Mouse (Mus musculus): ENCODE results near the gene Gdf5. TPM values are rescaled to one million over a fixed set of nuclear protein-coding genes. Genes with fewer than 3 reads are reported as not detected.

The Gdf5 gene
- polyA plus RNA-seq, 1 experiment, result 2.8 TPM

GRCm38 (mm10) chr2:155962991-155963390 is 17.8 kb upstream of the Gdf5 start:
- no peak overlapping the region for H3ac ChIP-seq (ENCODE audit: control insufficient read depth, insufficient read length)
- no peak overlapping the region for H3K4me2 ChIP-seq (ENCODE audit: low read depth)
- peaks cover 4% of the 10 kb centered on the region for H3K36me3 ChIP-seq (ENCODE audit: control insufficient read depth, insufficient read depth)
- no peak for TF ChIP-seq REST (IDR thresholded peaks at IDR 0.05; ENCODE audit: insufficient read depth, insufficient read length)
- no peak for TF ChIP-seq CEBPB (IDR thresholded peaks at IDR 0.05; ENCODE audit: insufficient read depth, poor library complexity, severe bottlenecking)
- TF ChIP-seq MAX (IDR thresholded peaks at IDR 0.05; ENCODE audit: low read depth), result no peak
- TF ChIP-seq POLR2A (IDR thresholded peaks at IDR 0.05; ENCODE audit: insufficient read length, low read depth), result no peak
- TF ChIP-seq MYOD1 (IDR thresholded peaks at IDR 0.05; ENCODE audit: control insufficient read depth in 1 of 3, insufficient read length in 2 of 3, low read depth in 2 of 3), result no peak
- H3K79me2 ChIP-seq (ENCODE audit: control insufficient read depth, insufficient read depth), result peaks cover 16% of the 10 kb centered on the region
- no peak overlapping the region for H3K4me3 ChIP-seq
- no peaks in the 10 kb centered on the region for H3K27me3 ChIP-seq (ENCODE audit: control insufficient read depth, insufficient read depth, insufficient read length)

DNA sequence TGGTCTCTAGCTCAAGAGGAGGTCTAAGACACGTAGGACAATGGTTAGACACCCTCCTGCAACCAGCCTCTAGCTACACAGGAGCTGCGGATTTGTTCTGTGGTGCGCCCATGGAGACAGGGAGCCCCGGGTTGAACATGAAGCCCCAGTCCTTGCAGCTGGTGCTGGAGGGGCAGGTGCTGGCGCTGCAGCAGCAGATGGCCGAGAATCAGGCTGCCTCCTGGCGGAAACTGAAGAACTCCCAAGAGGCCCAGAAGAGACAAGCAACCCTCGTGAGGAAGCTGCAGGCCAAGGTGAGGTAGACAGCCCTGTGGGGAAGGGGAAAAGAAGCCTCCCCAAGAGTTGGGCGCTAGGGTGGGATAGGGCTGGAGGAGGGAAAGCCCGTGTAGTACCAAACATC is 16.7 kb upstream of the Gdf5 start:
- Histone ChIP-seq H3K36me3 (ENCODE audit: control insufficient read depth, insufficient read depth) (peaks cover 4% of the 10 kb centered on the region), H3K4me3 (no peak overlapping the region), H3ac (ENCODE audit: control insufficient read depth, insufficient read length) (no peak overlapping the region), H3K27me3 (ENCODE audit: control insufficient read depth, insufficient read depth, insufficient read length) (no peaks in the 10 kb centered on the region), H3K79me2 (ENCODE audit: control insufficient read depth, insufficient read depth) (peaks cover 25% of the 10 kb centered on the region), H3K4me2 (ENCODE audit: low read depth) (no peak overlapping the region)
- TF ChIP-seq POLR2A (IDR thresholded peaks at IDR 0.05; ENCODE audit: insufficient read length, low read depth) (no peak), MAX (IDR thresholded peaks at IDR 0.05; ENCODE audit: low read depth) (no peak), POLR2AphosphoS2 (IDR thresholded peaks at IDR 0.05; ENCODE audit: insufficient read length, low read depth) (no peak), REST (IDR thresholded peaks at IDR 0.05; ENCODE audit: insufficient read depth, insufficient read length) (no peak), MYOG (IDR thresholded peaks at IDR 0.05; ENCODE audit: control insufficient read depth in 1 of 3, insufficient read depth in 1 of 3, insufficient read length in 2 of 3, low read depth in 2 of 3) (peak in 2 of 3 experiments; percentile 80 to 84), TCF12 (IDR thresholded peaks at IDR 0.05; ENCODE audit: insufficient read depth, poor library complexity, severe bottlenecking) (no peak), MYOD1 (IDR thresholded peaks at IDR 0.05; ENCODE audit: control insufficient read depth in 1 of 3, insufficient read length in 2 of 3, low read depth in 2 of 3) (peak in 2 of 3 experiments; percentile 10 to 77), SRF (IDR thresholded peaks at IDR 0.05; ENCODE audit: control insufficient read depth, insufficient read length, low read depth) (no peak), E2F4 (IDR thresholded peaks at IDR 0.05; ENCODE audit: insufficient read depth) (no peak), TCF3 (IDR thresholded peaks at IDR 0.05; ENCODE audit: insufficient read length, low read depth) (no peak)

DNA sequence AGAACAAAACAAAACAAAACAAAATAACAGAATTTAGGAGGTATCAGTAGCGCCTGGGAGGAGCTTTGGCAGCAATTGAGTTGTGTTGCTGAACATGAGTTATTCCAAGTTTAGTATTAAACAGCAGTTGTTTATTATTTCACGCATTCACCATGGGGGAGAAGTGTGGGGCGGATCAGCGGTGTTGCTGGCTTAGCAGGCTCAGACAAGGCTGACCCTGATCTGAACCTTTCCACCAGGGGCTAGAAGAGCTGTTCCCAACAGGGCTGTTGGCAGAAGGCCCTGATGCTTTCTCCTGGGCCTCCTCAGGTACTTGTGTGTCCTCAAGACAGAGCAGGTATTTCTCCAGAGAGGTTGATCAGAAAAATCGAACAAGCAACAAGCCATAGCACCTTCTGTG is 14.8 kb upstream of the Gdf5 start:
- H3ac ChIP-seq (ENCODE audit: control insufficient read depth, insufficient read length), result no peak overlapping the region
- TF ChIP-seq MYOD1 (IDR thresholded peaks at IDR 0.05; ENCODE audit: control insufficient read depth in 1 of 3, insufficient read length in 2 of 3, low read depth in 2 of 3) (no peak), E2F4 (IDR thresholded peaks at IDR 0.05; ENCODE audit: insufficient read depth) (no peak), POLR2A (IDR thresholded peaks at IDR 0.05; ENCODE audit: insufficient read length, low read depth) (no peak)
- H3K4me3 ChIP-seq, result no peak overlapping the region
- H3K79me2 ChIP-seq (ENCODE audit: control insufficient read depth, insufficient read depth), result peaks cover 28% of the 10 kb centered on the region
- no peaks in the 10 kb centered on the region for H3K27me3 ChIP-seq (ENCODE audit: control insufficient read depth, insufficient read depth, insufficient read length)
- H3K4me2 ChIP-seq (ENCODE audit: low read depth), result no peak overlapping the region
- H3K36me3 ChIP-seq (ENCODE audit: control insufficient read depth, insufficient read depth), result no peaks in the 10 kb centered on the region

DNA sequence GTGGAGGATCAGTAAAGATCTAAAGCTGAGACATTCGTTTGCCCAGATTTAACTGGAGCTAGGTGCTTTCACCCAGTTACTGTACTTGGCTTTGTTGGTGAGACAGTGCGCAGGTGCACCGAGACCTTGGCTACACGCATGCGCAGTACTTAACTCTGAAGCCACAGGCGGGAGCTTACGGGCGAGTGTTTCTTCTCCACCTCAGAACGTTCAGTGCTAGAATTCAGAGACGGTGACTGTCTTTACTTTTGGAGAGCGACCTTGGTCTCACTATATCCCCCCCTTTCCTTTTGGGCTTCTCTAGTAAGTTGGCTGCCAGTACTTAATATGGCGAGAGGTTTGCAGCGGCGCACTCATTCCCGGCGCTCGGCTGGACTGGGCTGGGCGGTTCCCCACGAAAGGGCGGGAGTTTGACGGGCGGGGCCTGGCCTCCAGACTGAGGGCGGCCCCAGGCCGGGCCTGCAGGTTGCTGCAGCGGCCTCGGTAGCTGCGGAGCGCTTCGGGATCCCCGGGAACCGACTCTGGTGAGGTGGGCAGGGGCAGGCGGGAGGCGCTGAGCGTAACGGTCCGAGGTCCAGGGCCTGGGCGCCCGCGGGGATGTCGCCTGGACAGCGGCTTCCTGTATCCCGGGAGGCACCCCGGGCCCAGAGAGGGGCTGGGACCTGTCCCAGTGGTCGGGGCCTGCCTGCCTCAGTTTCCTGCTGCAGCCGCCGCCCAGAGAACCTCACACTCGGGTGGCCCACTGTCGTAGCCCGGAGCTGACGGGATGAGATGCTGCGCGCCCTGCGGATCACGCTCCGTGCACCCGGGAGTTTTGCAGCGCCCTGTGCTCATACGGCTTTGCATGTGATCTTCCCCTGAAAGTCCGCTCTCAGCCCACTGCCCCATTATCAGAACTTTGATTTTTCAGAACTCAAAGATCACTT is 11.2 kb upstream of the Gdf5 start, which contains the start of gene Cep250:
Gene Cep250 (plus strand): TSS at position 325 of the 926 bp plus-strand sequence.
- peak; percentile 52 for TF ChIP-seq POLR2AphosphoS2 (IDR thresholded peaks at IDR 0.05; ENCODE audit: insufficient read length, low read depth)
- TF ChIP-seq POLR2A (IDR thresholded peaks at IDR 0.05; ENCODE audit: insufficient read length, low read depth), result peak; percentile 75
- no peak for TF ChIP-seq TCF3 (IDR thresholded peaks at IDR 0.05; ENCODE audit: insufficient read length, low read depth)
- peak within 1 kb of the TSS; percentile 61 for H3K4me3 ChIP-seq
- H3K36me3 ChIP-seq (ENCODE audit: control insufficient read depth, insufficient read depth), result no peaks in the 10 kb centered on the region
- peak within 1 kb of the TSS; percentile 88 for H3K4me2 ChIP-seq (ENCODE audit: low read depth)
- no peaks in the 10 kb centered on the region for H3K27me3 ChIP-seq (ENCODE audit: control insufficient read depth, insufficient read depth, insufficient read length)
- peak within 1 kb of the TSS; percentile 18 for H3ac ChIP-seq (ENCODE audit: control insufficient read depth, insufficient read length)
- H3K79me2 ChIP-seq (ENCODE audit: control insufficient read depth, insufficient read depth), result peaks cover 28% of the 10 kb centered on the region

DNA sequence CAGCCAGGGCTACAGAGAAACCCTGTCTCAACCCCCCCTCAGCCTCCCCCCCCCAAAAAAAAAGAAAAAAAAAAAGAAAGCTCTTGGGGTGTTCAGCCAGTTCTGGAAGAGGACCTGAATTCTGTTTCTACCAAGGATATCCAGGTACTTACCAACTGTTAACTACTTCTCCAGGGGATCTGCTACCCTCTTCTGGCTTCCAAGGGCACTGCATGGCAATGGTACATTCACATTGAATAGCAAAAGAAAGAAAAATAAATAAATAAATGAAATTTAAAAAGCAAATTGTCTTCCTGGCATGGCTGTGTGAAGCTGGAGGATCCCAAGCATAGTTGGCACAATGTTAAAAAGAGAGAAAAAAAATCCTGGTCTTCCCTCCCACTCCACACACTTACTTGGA is 6.8 kb upstream of the Gdf5 start:
- H3K4me2 ChIP-seq (ENCODE audit: low read depth), result no peak overlapping the region
- peaks cover 5% of the 10 kb centered on the region for H3K79me2 ChIP-seq (ENCODE audit: control insufficient read depth, insufficient read depth)
- H3K4me3 ChIP-seq, result no peak overlapping the region
- H3K36me3 ChIP-seq (ENCODE audit: control insufficient read depth, insufficient read depth), result no peaks in the 10 kb centered on the region
- no peak overlapping the region for H3ac ChIP-seq (ENCODE audit: control insufficient read depth, insufficient read length)
- no peak for TF ChIP-seq CEBPB (IDR thresholded peaks at IDR 0.05; ENCODE audit: insufficient read depth, poor library complexity, severe bottlenecking)
- no peak for TF ChIP-seq POLR2A (IDR thresholded peaks at IDR 0.05; ENCODE audit: insufficient read length, low read depth)
- TF ChIP-seq SRF (IDR thresholded peaks at IDR 0.05; ENCODE audit: control insufficient read depth, insufficient read length, low read depth), result no peak
- no peak for TF ChIP-seq MYOD1 (IDR thresholded peaks at IDR 0.05; ENCODE audit: control insufficient read depth in 1 of 3, insufficient read length in 2 of 3, low read depth in 2 of 3)
- TF ChIP-seq TCF12 (IDR thresholded peaks at IDR 0.05; ENCODE audit: insufficient read depth, poor library complexity, severe bottlenecking), result no peak
- no peak for TF ChIP-seq E2F4 (IDR thresholded peaks at IDR 0.05; ENCODE audit: insufficient read depth)
- TF ChIP-seq USF1 (IDR thresholded peaks at IDR 0.05; ENCODE audit: low read depth), result no peak
- TF ChIP-seq MAX (IDR thresholded peaks at IDR 0.05; ENCODE audit: low read depth), result no peak
- no peak for TF ChIP-seq REST (IDR thresholded peaks at IDR 0.05; ENCODE audit: insufficient read depth, insufficient read length)
- TF ChIP-seq TCF3 (IDR thresholded peaks at IDR 0.05; ENCODE audit: insufficient read length, low read depth), result no peak
- no peak for TF ChIP-seq MYOG (IDR thresholded peaks at IDR 0.05; ENCODE audit: control insufficient read depth in 1 of 3, insufficient read depth in 1 of 3, insufficient read length in 2 of 3, low read depth in 2 of 3)
- no peak for TF ChIP-seq POLR2AphosphoS2 (IDR thresholded peaks at IDR 0.05; ENCODE audit: insufficient read length, low read depth)
- no peaks in the 10 kb centered on the region for H3K27me3 ChIP-seq (ENCODE audit: control insufficient read depth, insufficient read depth, insufficient read length)

All from myocyte (in vitro differentiated cells).